Mouse (Mus musculus) heart, adult 2 months (tissue): Measurements from ENCODE around the gene Tcf20.

Source experiments
- CTCF ChIP-seq: fragments of 200-600 bp; IDR thresholded peaks from 2 replicates; pipeline ENCODE4 v1.8.1; 2022; ENCODE audit warnings: antibody characterized with exemption, mild to moderate bottlenecking, moderate library complexity
- POLR2A ChIP-seq: fragments of 200-500 bp; IDR thresholded peaks from 2 replicates; pipeline ENCODE4 v1.6.1; 2011; ENCODE audit warnings: mild to moderate bottlenecking, low read depth, low read length, control low read depth; ENCODE audit not compliant: insufficient read depth

- TF ChIP-seq CTCF (no peak), POLR2A (no peak)
Measured at GRCm38 (mm10) chr15:82809511-82809910, 178.2 kb downstream of the Tcf20 start.
